Mouse (Mus musculus): ENCODE results near the gene Dcst1. TPM values are rescaled to one million over a fixed set of nuclear protein-coding genes. Genes with fewer than 3 reads are reported as not detected.

Dcst1 gene
- polyA plus RNA-seq, 1 experiment from 2014 or later, result 0.08 TPM

DNA sequence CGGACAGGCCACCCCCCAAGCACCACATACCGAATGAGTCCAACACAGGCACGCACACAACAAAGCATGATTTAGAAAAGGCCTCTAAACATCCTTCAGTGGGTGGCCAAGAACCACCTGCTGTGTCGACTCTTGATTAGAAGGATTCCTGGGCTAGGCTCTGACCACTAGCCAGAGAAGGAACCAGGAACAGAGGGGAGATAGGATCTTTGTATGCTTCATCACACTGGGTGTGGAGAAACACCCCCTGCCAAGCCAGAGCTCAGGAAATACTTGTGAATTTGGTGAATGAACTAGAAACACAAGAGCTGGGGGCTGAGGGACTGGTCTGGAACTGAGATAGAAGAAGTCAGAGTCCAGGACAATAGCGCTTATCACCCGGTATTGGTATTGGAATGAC lies 28.5 kb downstream of the Dcst1 start:
- H3K27me3 ChIP-seq (ENCODE audit: control insufficient read depth, insufficient read depth, low read length), result no peaks in the 10 kb centered on the region
- no peak for DNase-seq (ENCODE audit: low spot score)
- H3K9me3 ChIP-seq (ENCODE audit: control insufficient read depth, low read length), result no peaks in the 10 kb centered on the region
- peaks cover 25% of the 10 kb centered on the region for H3K4me1 ChIP-seq (replicated peaks; ENCODE audit: control insufficient read depth, insufficient read depth, low read length)
- peak overlapping the region; percentile 53; the same call in 1 of the 2 replicates for H3K27ac ChIP-seq (ENCODE audit: low read depth, low read length)
- 0 out of 2 replicates have a peak, but pooled peaks cover 3% of the 10 kb centered on the region for H3K36me3 ChIP-seq (ENCODE audit: control insufficient read depth, insufficient read depth, low read length)
- 6% methylated on average over 6 of the region's 6 CpGs for WGBS
- peak overlapping the region; percentile 83 for H3K4me3 ChIP-seq (ENCODE audit: low read depth, low read length)
- H3K9ac ChIP-seq (ENCODE audit: low read length), result peak overlapping the region; percentile 91
- H3K4me2 ChIP-seq (ENCODE audit: low read depth, low read length, severe bottlenecking), result peak overlapping the region; percentile 76
- ATAC-seq (replicated peaks; ENCODE audit: low FRiP score), result no peak

DNA sequence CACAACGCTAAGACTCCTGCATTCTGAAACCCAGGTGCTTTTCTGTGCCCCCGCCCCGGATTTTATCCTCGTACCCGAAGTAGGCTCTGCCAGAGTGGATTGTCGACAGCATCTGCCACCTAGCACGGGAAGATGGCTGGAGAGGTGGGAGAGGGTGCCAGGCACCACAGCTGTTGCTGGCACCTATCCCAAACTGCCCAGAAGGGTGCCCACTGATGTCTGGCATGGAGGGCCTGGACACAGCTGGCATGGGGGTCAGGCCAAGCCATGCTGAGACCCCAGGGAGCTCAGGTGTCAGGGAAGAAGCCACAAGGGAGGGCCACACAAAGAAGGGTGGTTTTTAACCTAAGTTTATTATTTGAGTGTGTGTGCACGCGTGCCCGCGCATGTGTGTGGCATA lies 32.0 kb downstream of the Dcst1 start:
- DNase-seq (ENCODE audit: low spot score) (no peak), ATAC-seq (replicated peaks; ENCODE audit: low FRiP score) (no peak)
- Histone ChIP-seq H3K9ac (ENCODE audit: low read length) (no peak overlapping the region), H3K4me3 (ENCODE audit: low read depth, low read length) (no peak overlapping the region), H3K36me3 (ENCODE audit: control insufficient read depth, insufficient read depth, low read length) (0 out of 2 replicates have a peak, but pooled peaks cover 3% of the 10 kb centered on the region), H3K4me1 (replicated peaks; ENCODE audit: control insufficient read depth, insufficient read depth, low read length) (peaks cover 21% of the 10 kb centered on the region), H3K9me3 (ENCODE audit: control insufficient read depth, low read length) (no peaks in the 10 kb centered on the region), H3K27ac (ENCODE audit: low read depth, low read length) (no peak overlapping the region), H3K27me3 (ENCODE audit: control insufficient read depth, insufficient read depth, low read length) (no peaks in the 10 kb centered on the region), H3K4me2 (ENCODE audit: low read depth, low read length, severe bottlenecking) (no peak overlapping the region)
- 72% methylated on average over 11 of the region's 11 CpGs for WGBS

DNA sequence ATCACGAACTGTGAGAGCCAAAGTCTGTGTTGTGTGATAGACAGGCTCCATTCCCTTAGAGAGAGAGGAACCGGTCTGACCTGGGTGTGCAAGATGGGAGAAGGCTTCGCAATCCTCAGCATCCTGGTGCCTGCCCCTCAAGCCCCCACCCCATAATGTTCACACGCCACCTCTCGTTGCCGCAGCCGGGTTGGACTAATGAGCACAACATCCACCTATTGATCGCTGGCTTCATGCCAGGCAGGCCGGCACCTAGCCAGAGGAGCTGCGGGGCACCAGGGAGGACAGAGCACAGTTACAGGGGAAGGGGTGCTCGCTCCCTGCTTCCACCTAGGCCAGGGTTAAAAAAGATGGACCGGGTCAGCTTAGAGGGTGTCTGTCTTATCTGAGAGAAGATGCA lies 32.6 kb downstream of the Dcst1 start:
- ATAC-seq (replicated peaks; ENCODE audit: low FRiP score) (peak; percentile 31), DNase-seq (ENCODE audit: low spot score) (no peak)
- Histone ChIP-seq H3K4me3 (ENCODE audit: low read depth, low read length) (no peak overlapping the region), H3K9me3 (ENCODE audit: control insufficient read depth, low read length) (no peaks in the 10 kb centered on the region), H3K27ac (ENCODE audit: low read depth, low read length) (no peak overlapping the region), H3K27me3 (ENCODE audit: control insufficient read depth, insufficient read depth, low read length) (no peaks in the 10 kb centered on the region), H3K36me3 (ENCODE audit: control insufficient read depth, insufficient read depth, low read length) (0 out of 2 replicates have a peak, but pooled peaks cover 3% of the 10 kb centered on the region), H3K9ac (ENCODE audit: low read length) (no peak overlapping the region), H3K4me2 (ENCODE audit: low read depth, low read length, severe bottlenecking) (no peak overlapping the region), H3K4me1 (replicated peaks; ENCODE audit: control insufficient read depth, insufficient read depth, low read length) (peaks cover 21% of the 10 kb centered on the region)
- WGBS, result 44% methylated on average over 12 of the region's 12 CpGs

DNA sequence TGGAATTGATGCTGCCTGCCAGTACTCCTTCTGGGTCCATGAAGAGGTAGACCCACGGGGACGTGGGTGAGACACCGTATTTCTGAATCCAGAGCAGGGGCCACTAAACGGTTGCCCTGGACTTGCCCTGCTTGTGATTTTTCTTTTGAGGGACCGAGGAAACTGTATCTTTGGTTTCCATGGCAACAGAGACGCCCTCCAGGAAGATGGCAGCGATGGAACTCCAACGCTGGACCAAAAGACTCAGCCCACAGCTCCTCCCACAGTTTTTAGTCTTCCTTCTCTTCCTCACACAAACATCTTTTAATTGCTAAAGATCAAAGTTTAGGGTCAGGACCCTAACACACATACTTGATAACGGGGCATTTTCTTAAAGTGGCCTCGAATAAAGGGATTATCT lies 33.0 kb downstream of the Dcst1 start:
- H3K9ac ChIP-seq (ENCODE audit: low read length), result no peak overlapping the region
- 37% methylated on average over 10 of the region's 10 CpGs for WGBS
- no peak for DNase-seq (ENCODE audit: low spot score)
- peaks cover 21% of the 10 kb centered on the region for H3K4me1 ChIP-seq (replicated peaks; ENCODE audit: control insufficient read depth, insufficient read depth, low read length)
- no peak overlapping the region for H3K4me3 ChIP-seq (ENCODE audit: low read depth, low read length)
- H3K36me3 ChIP-seq (ENCODE audit: control insufficient read depth, insufficient read depth, low read length), result 0 out of 2 replicates have a peak, but pooled peaks cover 3% of the 10 kb centered on the region
- no peak overlapping the region for H3K27ac ChIP-seq (ENCODE audit: low read depth, low read length)
- no peak for ATAC-seq (replicated peaks; ENCODE audit: low FRiP score)
- H3K4me2 ChIP-seq (ENCODE audit: low read depth, low read length, severe bottlenecking), result no peak overlapping the region
- H3K9me3 ChIP-seq (ENCODE audit: control insufficient read depth, low read length), result no peaks in the 10 kb centered on the region
- no peaks in the 10 kb centered on the region for H3K27me3 ChIP-seq (ENCODE audit: control insufficient read depth, insufficient read depth, low read length)

DNA sequence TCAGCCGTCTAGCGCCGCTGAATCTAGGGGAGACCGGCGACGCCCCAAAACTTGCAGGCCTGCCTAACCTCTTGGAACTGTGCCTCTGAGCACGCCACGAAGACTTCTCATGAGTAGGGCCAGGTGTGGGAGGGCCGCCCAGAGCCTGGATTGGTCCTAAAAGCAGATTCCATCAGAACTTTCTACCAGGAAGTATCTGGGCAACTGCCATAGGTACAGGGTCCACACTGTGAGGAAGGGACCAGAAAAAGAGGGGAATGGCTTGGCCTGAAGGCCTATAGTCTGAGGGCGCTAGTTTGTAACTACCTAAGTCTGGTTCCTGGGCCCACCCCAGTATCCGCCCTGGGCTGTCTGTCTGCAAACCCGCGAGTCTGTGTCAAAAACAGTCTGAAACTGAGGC lies 33.5 kb downstream of the Dcst1 start:
- H3K27ac ChIP-seq (ENCODE audit: low read depth, low read length), result no peak overlapping the region
- DNase-seq (ENCODE audit: low spot score) (no peak), ATAC-seq (replicated peaks; ENCODE audit: low FRiP score) (no peak)
- H3K4me2 ChIP-seq (ENCODE audit: low read depth, low read length, severe bottlenecking), result no peak overlapping the region
- peaks cover 17% of the 10 kb centered on the region for H3K4me1 ChIP-seq (replicated peaks; ENCODE audit: control insufficient read depth, insufficient read depth, low read length)
- no peak overlapping the region for H3K9ac ChIP-seq (ENCODE audit: low read length)
- H3K4me3 ChIP-seq (ENCODE audit: low read depth, low read length), result no peak overlapping the region
- H3K36me3 ChIP-seq (ENCODE audit: control insufficient read depth, insufficient read depth, low read length), result 0 out of 2 replicates have a peak, but pooled peaks cover 3% of the 10 kb centered on the region
- H3K27me3 ChIP-seq (ENCODE audit: control insufficient read depth, insufficient read depth, low read length), result no peaks in the 10 kb centered on the region
- 74% methylated on average over 13 of the region's 13 CpGs for WGBS
- no peaks in the 10 kb centered on the region for H3K9me3 ChIP-seq (ENCODE audit: control insufficient read depth, low read length)

DNA sequence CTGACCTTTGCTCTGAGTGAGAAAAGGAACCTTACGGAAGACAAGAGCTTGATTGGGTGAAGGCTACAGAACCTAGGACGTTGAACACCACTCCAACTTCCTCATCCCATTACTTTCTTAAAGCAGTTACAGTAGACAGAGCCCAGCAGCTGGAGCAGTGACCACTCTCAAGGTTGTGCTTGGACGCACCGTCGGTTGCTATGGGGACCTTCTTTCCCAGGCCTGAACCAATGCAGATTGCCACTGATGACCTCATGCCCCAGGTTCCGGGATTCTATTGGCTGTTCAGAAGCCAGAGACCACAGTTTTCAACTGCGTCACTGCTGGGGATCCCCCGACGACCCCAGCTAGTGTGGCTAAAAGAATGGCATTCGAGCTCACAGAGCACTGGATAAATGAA lies 34.1 kb downstream of the Dcst1 start:
- no peak overlapping the region for H3K4me3 ChIP-seq (ENCODE audit: low read depth, low read length)
- no peaks in the 10 kb centered on the region for H3K9me3 ChIP-seq (ENCODE audit: control insufficient read depth, low read length)
- DNase-seq (ENCODE audit: low spot score) (no peak), ATAC-seq (replicated peaks; ENCODE audit: low FRiP score) (no peak; the same call in 1 of the 2 replicates)
- 17% methylated on average over 10 of the region's 10 CpGs for WGBS
- H3K4me2 ChIP-seq (ENCODE audit: low read depth, low read length, severe bottlenecking), result no peak overlapping the region
- H3K27me3 ChIP-seq (ENCODE audit: control insufficient read depth, insufficient read depth, low read length), result no peaks in the 10 kb centered on the region
- 0 out of 2 replicates have a peak, but pooled peaks cover 3% of the 10 kb centered on the region for H3K36me3 ChIP-seq (ENCODE audit: control insufficient read depth, insufficient read depth, low read length)
- peaks cover 11% of the 10 kb centered on the region for H3K4me1 ChIP-seq (replicated peaks; ENCODE audit: control insufficient read depth, insufficient read depth, low read length)
- H3K27ac ChIP-seq (ENCODE audit: low read depth, low read length), result no peak overlapping the region
- no peak overlapping the region for H3K9ac ChIP-seq (ENCODE audit: low read length)

DNA sequence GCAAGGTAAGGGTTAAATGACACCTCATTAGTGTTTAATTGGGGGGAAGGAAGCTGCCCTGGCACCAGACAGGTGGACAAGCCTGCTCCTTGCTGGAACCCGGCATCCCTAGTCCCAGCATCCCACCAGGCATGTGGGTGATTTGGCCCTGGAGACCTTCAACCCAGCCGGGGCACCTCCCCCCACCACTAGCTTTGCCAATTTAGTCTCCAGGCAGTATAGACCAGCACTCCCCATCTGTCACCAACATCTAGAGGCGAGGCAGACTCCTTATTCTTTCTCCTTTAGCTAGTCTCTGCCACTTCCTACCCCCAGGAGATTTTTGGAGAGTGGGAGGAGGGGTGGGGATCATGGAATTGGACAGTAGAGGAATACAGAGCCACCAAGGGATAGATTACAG lies 34.7 kb downstream of the Dcst1 start:
- ATAC-seq (replicated peaks; ENCODE audit: low FRiP score), result no peak
- Histone ChIP-seq H3K27me3 (ENCODE audit: control insufficient read depth, insufficient read depth, low read length) (no peaks in the 10 kb centered on the region), H3K4me2 (ENCODE audit: low read depth, low read length, severe bottlenecking) (no peak overlapping the region), H3K9ac (ENCODE audit: low read length) (no peak overlapping the region), H3K36me3 (ENCODE audit: control insufficient read depth, insufficient read depth, low read length) (0 out of 2 replicates have a peak, but pooled peaks cover 3% of the 10 kb centered on the region), H3K9me3 (ENCODE audit: control insufficient read depth, low read length) (no peaks in the 10 kb centered on the region), H3K4me1 (replicated peaks; ENCODE audit: control insufficient read depth, insufficient read depth, low read length) (peaks cover 10% of the 10 kb centered on the region), H3K4me3 (ENCODE audit: low read depth, low read length) (no peak overlapping the region), H3K27ac (ENCODE audit: low read depth, low read length) (no peak overlapping the region)
- no peak for DNase-seq (ENCODE audit: low spot score)
- 52% methylated on average over 3 of the region's 3 CpGs for WGBS

DNA sequence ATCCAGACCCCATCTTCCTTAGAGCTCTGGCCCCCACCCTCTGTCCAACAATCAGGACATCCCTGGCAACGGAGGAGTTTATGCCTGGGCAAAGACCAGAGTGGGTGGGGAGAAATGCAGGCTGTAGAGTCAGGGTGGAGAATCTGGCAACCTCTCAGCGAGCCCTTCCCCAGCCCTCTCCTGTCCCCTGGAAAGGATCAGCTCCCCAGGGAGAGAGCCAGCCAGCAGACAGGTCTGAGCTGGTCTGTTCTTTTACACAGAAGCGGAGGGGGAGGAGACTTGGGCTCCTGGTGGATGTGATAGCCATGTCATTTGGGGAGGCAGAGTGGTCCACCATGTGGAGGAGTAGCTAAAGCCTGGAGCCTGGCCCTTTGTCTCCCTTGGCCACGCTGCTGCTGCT lies 36.4 kb downstream of the Dcst1 start:
- 11% methylated on average over 4 of the region's 4 CpGs for WGBS
- Histone ChIP-seq H3K27me3 (ENCODE audit: control insufficient read depth, insufficient read depth, low read length) (no peaks in the 10 kb centered on the region), H3K4me1 (replicated peaks; ENCODE audit: control insufficient read depth, insufficient read depth, low read length) (peaks cover 10% of the 10 kb centered on the region), H3K9me3 (ENCODE audit: control insufficient read depth, low read length) (no peaks in the 10 kb centered on the region), H3K4me2 (ENCODE audit: low read depth, low read length, severe bottlenecking) (no peak overlapping the region), H3K9ac (ENCODE audit: low read length) (no peak overlapping the region), H3K4me3 (ENCODE audit: low read depth, low read length) (no peak overlapping the region), H3K36me3 (ENCODE audit: control insufficient read depth, insufficient read depth, low read length) (no peaks in the 10 kb centered on the region), H3K27ac (ENCODE audit: low read depth, low read length) (no peak overlapping the region)
- ATAC-seq (replicated peaks; ENCODE audit: low FRiP score) (no peak), DNase-seq (ENCODE audit: low spot score) (no peak)

DNA sequence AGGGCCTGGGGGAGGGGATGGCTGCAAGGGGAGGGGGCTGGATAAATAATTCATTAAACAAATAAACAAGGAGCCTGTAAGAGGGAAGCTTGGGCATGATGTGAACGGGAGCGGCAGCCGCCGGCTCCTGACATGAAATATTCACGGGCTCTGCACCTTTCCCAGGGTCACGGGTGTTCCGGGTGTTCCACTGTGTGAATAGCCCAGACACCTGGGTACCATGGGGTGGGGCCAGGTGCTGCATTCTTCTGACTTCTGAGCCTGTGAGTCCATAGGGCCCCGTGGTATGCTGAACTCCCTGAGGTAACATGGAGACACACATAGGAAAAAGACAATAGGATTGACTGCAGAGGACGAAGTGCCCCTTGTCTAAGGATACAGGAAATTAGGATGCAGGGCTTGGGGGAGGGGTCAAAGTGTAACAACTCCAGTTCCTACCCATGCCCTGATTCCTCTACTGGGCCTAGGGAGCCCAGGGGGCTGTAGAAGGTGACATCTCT lies 37.6 kb downstream of the Dcst1 start:
- 67% methylated on average over 9 of the region's 9 CpGs for WGBS
- Histone ChIP-seq H3K27me3 (ENCODE audit: control insufficient read depth, insufficient read depth, low read length) (peaks cover 4% of the 10 kb centered on the region; the same call in 1 of the 2 replicates), H3K27ac (ENCODE audit: low read depth, low read length) (no peak overlapping the region), H3K4me1 (replicated peaks; ENCODE audit: control insufficient read depth, insufficient read depth, low read length) (peaks cover 7% of the 10 kb centered on the region), H3K4me3 (ENCODE audit: low read depth, low read length) (no peak overlapping the region), H3K9me3 (ENCODE audit: control insufficient read depth, low read length) (no peaks in the 10 kb centered on the region), H3K36me3 (ENCODE audit: control insufficient read depth, insufficient read depth, low read length) (no peaks in the 10 kb centered on the region), H3K9ac (ENCODE audit: low read length) (no peak overlapping the region), H3K4me2 (ENCODE audit: low read depth, low read length, severe bottlenecking) (no peak overlapping the region)
- no peak for DNase-seq (ENCODE audit: low spot score)
- no peak for ATAC-seq (replicated peaks; ENCODE audit: low FRiP score)
